Mouse (Mus musculus) intestine, embryonic 16.5 days (tissue): ENCODE measurements at regions not wholly inside any gene's neighbourhood (a gene's known extent, or its start where the extent isn't known, plus 50 kb on each side); places are given as distances from the start of the nearest gene placed in this dataset.

Experiments
- ATAC-seq: fragments of 200-750 bp; cut with Nextera tagmentation; 2 replicates; pipeline ENCODE4 v1.8.0; 2017; ENCODE audit warnings: moderate TSS enrichment, moderate library complexity
- H3K27ac ChIP-seq: fragments of 300-500 bp; sonication (generic); 2 replicates; pipeline ENCODE4 v1.5.1; 2014; ENCODE audit warnings: mild to moderate bottlenecking, low read length
- H3K27me3 ChIP-seq: fragments of 300-500 bp; sonication (generic); replicated peaks from 2 replicates; pipeline ENCODE4 v1.6.1; 2014; ENCODE audit warnings: low read length, control low read depth, mixed read lengths; ENCODE audit not compliant: control insufficient read depth, insufficient read depth
- H3K36me3 ChIP-seq: fragments of 300-500 bp; sonication (generic); 2 replicates; pipeline ENCODE4 v1.6.1; 2014; ENCODE audit warnings: low read length, control low read depth; ENCODE audit not compliant: control insufficient read depth, insufficient read depth
- H3K4me1 ChIP-seq: fragments of 300-500 bp; sonication (generic); 2 replicates; pipeline ENCODE4 v1.6.1; 2014; ENCODE audit warnings: low read length, control low read depth, mixed read lengths; ENCODE audit not compliant: control insufficient read depth, insufficient read depth
- H3K4me2 ChIP-seq: fragments of 300-500 bp; sonication (generic); 2 replicates; pipeline ENCODE4 v1.6.1; 2014; ENCODE audit warnings: low read depth, low read length, control low read depth
- H3K4me3 ChIP-seq: fragments of 300-500 bp; sonication (generic); 2 replicates; pipeline ENCODE4 v1.5.1; 2014; ENCODE audit warnings: mild to moderate bottlenecking, low read length
- H3K9ac ChIP-seq: fragments of 300-500 bp; sonication (generic); 2 replicates; pipeline ENCODE4 v1.6.1; 2014; ENCODE audit warnings: low read depth, low read length
- H3K9me3 ChIP-seq: fragments of 300-500 bp; sonication (generic); 2 replicates; pipeline ENCODE4 v1.6.1; 2016; ENCODE audit warnings: low read length, control low read depth; ENCODE audit not compliant: control insufficient read depth
- WGBS: fragments of 180-500 bp; shearing (Covaris S2); extraction: QIAGEN DNeasy Blood & Tissue Kit; methylation state at CpG from one replicate; pipeline ENCODE4 v1.1.7; 2014; 5-methylcytosine and 5-hydroxymethylcytosine counted together

- no peaks in the 10 kb centered on the region for H3K27me3 ChIP-seq
- no peak overlapping the region for H3K9ac ChIP-seq
- ATAC-seq: no peak
- H3K4me1 ChIP-seq: no peaks in the 10 kb centered on the region
- H3K27ac ChIP-seq: no peak overlapping the region
- no peaks in the 10 kb centered on the region for H3K9me3 ChIP-seq
- no peak overlapping the region for H3K4me3 ChIP-seq
- H3K4me2 ChIP-seq: no peak overlapping the region
- no peaks in the 10 kb centered on the region for H3K36me3 ChIP-seq
Measured at GRCm38 (mm10) chr1:124652872-124653271, 607.5 kb upstream of the Dpp10 start.

DNA sequence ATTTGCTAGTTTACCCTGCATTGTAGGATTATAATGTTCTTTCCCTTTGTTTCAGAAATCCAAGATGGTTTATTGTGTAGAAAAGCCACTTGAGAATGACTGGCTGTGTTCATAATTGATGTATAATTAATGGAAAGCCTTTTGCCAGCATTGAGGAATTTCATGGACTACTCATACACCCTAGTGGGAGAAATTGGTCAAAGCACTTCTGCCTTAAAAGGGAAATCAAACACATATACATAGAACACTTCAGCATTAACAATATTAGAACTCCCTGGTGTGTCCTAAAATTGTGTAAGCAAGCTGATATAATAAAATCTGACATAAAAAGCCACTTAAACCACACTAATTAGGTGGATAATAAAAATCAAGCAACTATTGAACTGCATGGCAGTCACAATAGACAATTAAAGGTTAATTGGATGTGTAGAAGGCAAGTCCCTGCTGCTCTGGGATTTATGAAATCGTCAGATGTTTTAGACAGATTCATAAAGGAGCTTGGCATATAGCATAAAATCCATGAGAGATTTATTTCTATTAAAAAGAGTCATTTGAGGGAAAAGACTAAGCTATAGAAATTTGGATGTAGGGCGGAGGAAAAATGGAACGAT lies 607.0 kb upstream of the Dpp10 start:
- H3K4me1 ChIP-seq: no peaks in the 10 kb centered on the region
- H3K36me3 ChIP-seq: no peaks in the 10 kb centered on the region
- no peak overlapping the region for H3K4me2 ChIP-seq
- no peak overlapping the region for H3K9ac ChIP-seq
- H3K27ac ChIP-seq: no peak overlapping the region
- H3K4me3 ChIP-seq: no peak overlapping the region
- no peaks in the 10 kb centered on the region for H3K27me3 ChIP-seq
- H3K9me3 ChIP-seq: no peaks in the 10 kb centered on the region
- no peak for ATAC-seq
- 78% methylated on average over 3 of the region's 3 CpGs for WGBS

DNA sequence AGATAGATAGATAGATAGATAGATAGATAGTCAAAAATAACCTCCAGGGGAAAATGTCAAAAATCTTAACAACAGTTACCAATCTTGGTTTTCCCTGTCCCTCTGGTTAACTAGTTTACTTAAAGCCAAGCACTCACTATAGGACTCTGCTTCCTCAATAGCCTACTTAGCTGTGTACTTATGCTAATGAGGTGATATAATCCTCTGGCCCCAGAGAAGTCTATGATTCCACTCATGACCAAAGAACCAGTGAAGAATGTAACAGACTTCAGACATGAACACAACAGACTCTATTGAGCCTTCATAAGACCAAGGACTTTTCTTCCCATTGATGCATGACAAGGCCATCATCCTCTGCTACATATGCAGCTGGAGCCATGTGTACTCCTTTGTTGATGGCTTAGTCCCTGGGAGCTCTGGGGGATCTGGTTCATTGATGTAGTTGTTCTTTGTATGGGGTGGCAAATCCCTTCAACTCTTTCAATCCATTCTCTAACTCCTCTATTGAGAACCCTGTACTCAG lies 589.9 kb upstream of the Dpp10 start:
- H3K9me3 ChIP-seq: no peaks in the 10 kb centered on the region
- H3K4me3 ChIP-seq: no peak overlapping the region
- no peaks in the 10 kb centered on the region for H3K36me3 ChIP-seq
- H3K27ac ChIP-seq: no peak overlapping the region
- H3K4me1 ChIP-seq: no peaks in the 10 kb centered on the region
- no peak for ATAC-seq
- H3K4me2 ChIP-seq: no peak overlapping the region
- no peaks in the 10 kb centered on the region for H3K27me3 ChIP-seq
- no peak overlapping the region for H3K9ac ChIP-seq

GRCm38 (mm10) chr1:124630084-124630483 lies 584.7 kb upstream of the Dpp10 start:
- Histone ChIP-seq H3K27ac (no peak overlapping the region), H3K9me3 (no peaks in the 10 kb centered on the region), H3K36me3 (no peaks in the 10 kb centered on the region), H3K9ac (no peak overlapping the region), H3K4me3 (no peak overlapping the region), H3K27me3 (no peaks in the 10 kb centered on the region), H3K4me1 (no peaks in the 10 kb centered on the region), H3K4me2 (no peak overlapping the region)
- ATAC-seq: no peak

DNA sequence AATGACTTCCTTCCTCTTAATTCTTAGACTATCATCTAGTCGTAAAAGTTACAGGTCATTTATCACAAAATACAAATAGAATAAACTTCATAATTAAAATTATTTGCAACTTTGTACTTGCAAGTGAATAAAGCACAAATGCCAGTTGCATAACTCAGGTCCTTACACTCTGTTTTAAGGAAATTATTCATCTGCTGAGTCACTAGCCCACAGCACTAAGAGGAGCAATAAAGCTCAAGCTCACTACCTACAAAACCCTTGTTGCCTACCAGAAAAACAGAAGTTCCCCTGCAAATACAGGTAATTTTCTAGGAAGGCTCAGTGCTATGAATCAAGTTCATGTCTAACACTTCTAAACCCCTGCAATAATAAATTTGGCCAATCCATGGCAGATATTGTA lies 539.3 kb upstream of the Dpp10 start:
- Histone ChIP-seq H3K9me3 (no peaks in the 10 kb centered on the region), H3K27ac (no peak overlapping the region)
- no peak for ATAC-seq

More for the DNA sequence above, 539.3 kb upstream of the Dpp10 start:
- Histone ChIP-seq H3K27me3 (no peaks in the 10 kb centered on the region), H3K4me2 (no peak overlapping the region), H3K36me3 (no peaks in the 10 kb centered on the region), H3K4me1 (no peaks in the 10 kb centered on the region), H3K9ac (no peak overlapping the region), H3K4me3 (no peak overlapping the region)
- WGBS: 85% methylated on average over 1 of the region's 1 CpGs
